Mouse (Mus musculus) left cerebral cortex, postnatal 10 days (tissue): ENCODE data around the gene Olfr1394. TPM values are rescaled to one million over a fixed set of nuclear protein-coding genes. Genes with fewer than 3 reads are reported as not detected.
A peak's percentile ranks its signal among the peaks of the same experiment; 100 is the strongest.
"Not testable (repeated sequence)": the region's sequence is repeated elsewhere in the genome, so short reads cannot be mapped to it uniquely, and the experiment has no call there.

ENCODE experiments used
- DNase-seq, 2 experiments: peaks; one replicate each; pipeline ENCODE4 v3.0.0; 2021 to 2022; ENCODE audit warnings: low spot score in 2 of 2, mixed read lengths in 1 of 2; ENCODE audit errors: extremely low spot score in 1 of 2
- intact Hi-C: fragments of 180-260 bp; cut with DNase I; formaldehyde crosslinking; loops from one replicate; pipeline ENCODE4 v1.15.1; 2025
- total RNA-seq, 2 experiments: library from RNA; stranded (reverse); gene quantifications; 2 replicates each; pipeline ENCODE4 v1.2.3; 2021

Gene Olfr1394
- not detected for total RNA-seq

GRCm38 (mm10) chr11:49154077-49154476, at the start of gene Olfr1394:
Olfr1394 (plus strand) TSS chr11:49154377.
- intact Hi-C loops, result no loop called here
- no peak for DNase-seq

GRCm38 (mm10) chr11:49105752-49106151, 48.4 kb upstream of the Olfr1394 start:
- intact Hi-C loops, result loop anchor here (5.0 kb wide), 1 partner anchor 318 kb away; no protein-coding TSS in a partner anchor
- no peak for DNase-seq

- intact Hi-C loops, result loop anchor here (5.0 kb wide), 1 partner anchor 321 kb away; no protein-coding TSS in a partner anchor
- DNase-seq, result no peak
These were observed 46.3 kb upstream of the Olfr1394 start for GRCm38 (mm10) chr11:49107650-49108537.

GRCm38 (mm10) chr11:49108833-49109232, 45.3 kb upstream of the Olfr1394 start:
- intact Hi-C loops, result loop anchor here (5.0 kb wide), 1 partner anchor 322 kb away; no protein-coding TSS in a partner anchor
- DNase-seq, result no peak

GRCm38 (mm10) chr11:49111000-49111399, 43.2 kb upstream of the Olfr1394 start:
- no peak for DNase-seq
- intact Hi-C loops, result loop anchor here (5.0 kb wide), 1 partner anchor 161 kb away; no protein-coding TSS in a partner anchor

- intact Hi-C loops, result loop anchor here (5.0 kb wide), 1 partner anchor 160 kb away; no protein-coding TSS in a partner anchor
- DNase-seq, result peak in 1 of 2 experiments; percentile 19
These were observed 41.5 kb upstream of the Olfr1394 start for GRCm38 (mm10) chr11:49112624-49113219.

GRCm38 (mm10) chr11:49114158-49114557, 40.0 kb upstream of the Olfr1394 start:
- intact Hi-C loops, result loop anchor here (5.0 kb wide), 1 partner anchor 158 kb away; no protein-coding TSS in a partner anchor
- DNase-seq, result no peak

- intact Hi-C loops, result loop anchor here (5.0 kb wide), 1 partner anchor 158 kb away; no protein-coding TSS in a partner anchor
- DNase-seq, result no peak
These were observed 39.4 kb upstream of the Olfr1394 start, which contains the start of gene Olfr1396 for GRCm38 (mm10) chr11:49114774-49115173. Olfr1396 (minus strand) TSS chr11:49114874.

- intact Hi-C loops, result no loop called here
- no peak for DNase-seq
These were observed 34.5 kb upstream of the Olfr1394 start for GRCm38 (mm10) chr11:49119635-49120034.

GRCm38 (mm10) chr11:49124169-49124568, 30.0 kb upstream of the Olfr1394 start:
- intact Hi-C loops, result no loop called here
- no peak for DNase-seq

- intact Hi-C loops, result no loop called here
These were observed 12.2 kb upstream of the Olfr1394 start, which contains the start of gene Olfr1395 for GRCm38 (mm10) chr11:49141974-49142373. Olfr1395 (plus strand) TSS chr11:49142274.

GRCm38 (mm10) chr11:49156821-49157814, 2.9 kb downstream of the Olfr1394 start:
- no peak for DNase-seq
- intact Hi-C loops, result no loop called here

More at GRCm38 (mm10) chr11:49141974-49142373, 12.2 kb upstream of the Olfr1394 start, which contains the start of gene Olfr1395:
- DNase-seq, result no peak

GRCm38 (mm10) chr11:49168839-49169611, 14.8 kb downstream of the Olfr1394 start:
- intact Hi-C loops, result no loop called here
- DNase-seq, result peak in 1 of 2 experiments; percentile 48

GRCm38 (mm10) chr11:49170576-49170975, 16.4 kb downstream of the Olfr1394 start:
- intact Hi-C loops, result no loop called here
- no peak for DNase-seq

GRCm38 (mm10) chr11:49175345-49175744, 21.2 kb downstream of the Olfr1394 start:
- no peak for DNase-seq
- intact Hi-C loops, result no loop called here

- DNase-seq, intact Hi-C loops: not testable (repeated sequence)
These were observed 22.0 kb downstream of the Olfr1394 start for GRCm38 (mm10) chr11:49176047-49176779.

- no peak for DNase-seq
- intact Hi-C loops, result no loop called here
These were observed 29.0 kb downstream of the Olfr1394 start for GRCm38 (mm10) chr11:49183172-49183571.
